Mouse (Mus musculus) embryonic facial prominence, embryonic 11.5 days (tissue): ENCODE data around the gene Col27a1. TPM values are rescaled to one million over a fixed set of nuclear protein-coding genes. Genes with fewer than 3 reads are reported as not detected.

Source experiments
- ATAC-seq: fragments of 200-750 bp; cut with Nextera tagmentation; replicated peaks from 2 replicates; pipeline ENCODE4 v1.8.0; 2017; ENCODE audit warnings: low read depth; ENCODE audit not compliant: insufficient number of reproducible peaks, low FRiP score, low TSS enrichment
- DNase-seq: peaks from one replicate; pipeline ENCODE4 v3.0.0-alpha.2; 2015; ENCODE audit warnings: low spot score
- H3K27ac ChIP-seq: fragments of 300-500 bp; sonication (generic); replicated peaks from 2 replicates; pipeline ENCODE4 v1.5.1; 2014; ENCODE audit warnings: mild to moderate bottlenecking, low read depth, low read length, control low read depth
- H3K27me3 ChIP-seq: fragments of 300-500 bp; sonication (generic); 2 replicates; pipeline ENCODE4 v1.6.1; 2014; ENCODE audit warnings: mild to moderate bottlenecking, low read length, moderate library complexity, mixed read lengths; ENCODE audit not compliant: control insufficient read depth, insufficient read depth
- H3K36me3 ChIP-seq: fragments of 300-500 bp; sonication (generic); replicated peaks from 2 replicates; pipeline ENCODE4 v1.6.1; 2014; ENCODE audit warnings: low read depth, mild to moderate bottlenecking, low read length, moderate library complexity, mixed read lengths; ENCODE audit not compliant: control insufficient read depth, insufficient read depth
- H3K4me1 ChIP-seq: fragments of 300-500 bp; sonication (generic); 2 replicates; pipeline ENCODE4 v1.6.1; 2014; ENCODE audit warnings: low read length, mixed read lengths; ENCODE audit not compliant: control insufficient read depth, insufficient read depth
- H3K4me2 ChIP-seq: fragments of 300-500 bp; sonication (generic); 2 replicates; pipeline ENCODE4 v1.6.1; 2014; ENCODE audit warnings: low read depth, mild to moderate bottlenecking, control low read depth, low read length, moderate library complexity
- H3K4me3 ChIP-seq: fragments of 300-500 bp; sonication (generic); 2 replicates; pipeline ENCODE4 v1.5.1; 2014; ENCODE audit warnings: low read depth, low read length, control low read depth
- H3K9ac ChIP-seq: fragments of 300-500 bp; sonication (generic); replicated peaks from 2 replicates; pipeline ENCODE4 v1.6.1; 2014; ENCODE audit warnings: mild to moderate bottlenecking, control low read depth, low read length
- H3K9me3 ChIP-seq: fragments of 300-500 bp; sonication (generic); replicated peaks from 2 replicates; pipeline ENCODE4 v1.6.1; 2016; ENCODE audit warnings: mild to moderate bottlenecking, low read length, inconsistent platforms, mixed read lengths; ENCODE audit not compliant: control insufficient read depth
- WGBS: fragments of 180-500 bp; shearing (Covaris S2); extraction: QIAGEN DNeasy Blood & Tissue Kit; methylation state at CpG from one replicate; pipeline ENCODE4 v1.1.7; 2014; 5-methylcytosine and 5-hydroxymethylcytosine counted together
- microRNA counts: library from miRNA; unstranded; fragments of <30 nt; microRNA quantifications from one replicate; lab custom pipeline; 2016
- microRNA-seq: library from miRNA; unstranded; fragments of <30 nt; microRNA quantifications from one replicate; pipeline ENCODE4, GENCODE M21; 2016; ENCODE audit warnings: borderline number of aligned reads
- polyA plus RNA-seq: library from polyadenylated mRNA; unstranded; fragments of >200 nt; fragmentation: Nextera tagmentation; extraction: Ambion mirVana; gene quantifications from 2 replicates; pipeline ENCODE4 v1.2.1, GENCODE M21; 2014

The Col27a1 gene
- polyA plus RNA-seq, 1 experiment from 2014 or later: 4.9 TPM

- ATAC-seq (no peak), DNase-seq (no peak)
- Histone ChIP-seq H3K27ac (no peak overlapping the region), H3K27me3 (no peaks in the 10 kb centered on the region), H3K9ac (no peak overlapping the region), H3K9me3 (no peaks in the 10 kb centered on the region), H3K36me3 (no peaks in the 10 kb centered on the region; the same call in none of the 2 replicates), H3K4me2 (no peak overlapping the region), H3K4me3 (no peak overlapping the region), H3K4me1 (no peaks in the 10 kb centered on the region)
- 92% methylated on average over 4 of the region's 4 CpGs for WGBS
These were observed 170.5 kb downstream of the Col27a1 start for GRCm38 (mm10) chr4:63384262-63384661.

MicroRNAs encoded within 50 kb of the gene (microRNA counts, 519-probe panel; counts per million panel counts)
- 2,577 counts per million, percentile 26 among the panel's probes with 10 or more counts for microRNA mmu-miR-455 (lab: Ali Mortazavi, UCI)

Small RNA genes lying within 50 kb of the gene (microRNA-seq; reads per million reads assigned to microRNA genes)
- 1,376 reads per million, percentile 74 among the genes with 10 or more reads in this experiment for gene Mir455

Other genes with a start within 250 kb of the Col27a1 start
- 27.3 and 32.7 TPM in 2 replicates for gene Zfp618, start 248.4 kb upstream of the Col27a1 start, polyA plus RNA-seq
- gene Ambp, start 59.2 kb upstream of the Col27a1 start, polyA plus RNA-seq: 0.39 and 0.55 TPM in 2 replicates
- gene Kif12, start 41.9 kb upstream of the Col27a1 start, polyA plus RNA-seq: not detected in 2 replicates
- not detected in 2 replicates for gene Orm1, start 130.6 kb downstream of the Col27a1 start, polyA plus RNA-seq
- not detected in 2 replicates for gene Orm3, start 142.2 kb downstream of the Col27a1 start, polyA plus RNA-seq
- not detected in 2 replicates for gene Orm2, start 148.4 kb downstream of the Col27a1 start, polyA plus RNA-seq
- 5.2 and 6.2 TPM in 2 replicates for gene Akna, start 189.3 kb downstream of the Col27a1 start, polyA plus RNA-seq